Mouse (Mus musculus) intestine, embryonic 15.5 days (tissue): ENCODE results near the gene Exosc2. TPM values are rescaled to one million over a fixed set of nuclear protein-coding genes. Genes with fewer than 3 reads are reported as not detected.
"Not testable (repeated sequence)": the region's sequence is repeated elsewhere in the genome, so short reads cannot be mapped to it uniquely, and the experiment has no call there.

Experiments used
- ATAC-seq: fragments of 200-750 bp; cut with Nextera tagmentation; 2 replicates; pipeline ENCODE4 v1.8.0; 2017; ENCODE audit warnings: moderate TSS enrichment, moderate library complexity
- H3K27ac ChIP-seq: fragments of 300-500 bp; sonication (generic); 2 replicates; pipeline ENCODE4 v1.5.1; 2015; ENCODE audit warnings: mild to moderate bottlenecking, inconsistent platforms
- H3K27me3 ChIP-seq: fragments of 300-500 bp; sonication (generic); replicated peaks from 2 replicates; pipeline ENCODE4 v1.6.1; 2015; ENCODE audit warnings: inconsistent platforms
- H3K36me3 ChIP-seq: fragments of 300-500 bp; sonication (generic); 2 replicates; pipeline ENCODE4 v1.6.1; 2015; ENCODE audit warnings: inconsistent platforms
- H3K4me1 ChIP-seq: fragments of 300-500 bp; sonication (generic); replicated peaks from 2 replicates; pipeline ENCODE4 v1.6.1; 2015; ENCODE audit warnings: inconsistent platforms
- H3K4me2 ChIP-seq: fragments of 300-500 bp; sonication (generic); replicated peaks from 2 replicates; pipeline ENCODE4 v1.6.1; 2015; ENCODE audit warnings: mild to moderate bottlenecking, inconsistent platforms
- H3K4me3 ChIP-seq: fragments of 300-500 bp; sonication (generic); replicated peaks from 2 replicates; pipeline ENCODE4 v1.5.1; 2015; ENCODE audit warnings: inconsistent platforms
- H3K9ac ChIP-seq: fragments of 300-500 bp; sonication (generic); 2 replicates; pipeline ENCODE4 v1.6.1; 2015; ENCODE audit warnings: inconsistent platforms
- H3K9me3 ChIP-seq: fragments of 300-500 bp; sonication (generic); 2 replicates; pipeline ENCODE4 v1.6.1; 2016; ENCODE audit warnings: inconsistent platforms
- WGBS: fragments of 180-500 bp; shearing (Covaris S2); methylation state at CpG from one replicate; pipeline ENCODE4 v1.1.7; 2015; 5-methylcytosine and 5-hydroxymethylcytosine counted together
- polyA plus RNA-seq: library from polyadenylated mRNA; unstranded; fragments of >200 nt; fragmentation: Nextera tagmentation; extraction: Ambion mirVana; gene quantifications from 2 replicates; pipeline ENCODE4 v1.2.1, GENCODE M21; 2015

Exosc2 gene
- polyA plus RNA-seq, 1 experiment from 2014 or later = 63.1 TPM

GRCm38 (mm10) chr2:31641508-31641830, 29.0 kb upstream of the Exosc2 start:
- H3K4me3 ChIP-seq = 0 out of 2 replicates have a peak overlapping the region, but pooled peaks have one; percentile 1
- peaks cover 92% of the 10 kb centered on the region for H3K27me3 ChIP-seq

DNA sequence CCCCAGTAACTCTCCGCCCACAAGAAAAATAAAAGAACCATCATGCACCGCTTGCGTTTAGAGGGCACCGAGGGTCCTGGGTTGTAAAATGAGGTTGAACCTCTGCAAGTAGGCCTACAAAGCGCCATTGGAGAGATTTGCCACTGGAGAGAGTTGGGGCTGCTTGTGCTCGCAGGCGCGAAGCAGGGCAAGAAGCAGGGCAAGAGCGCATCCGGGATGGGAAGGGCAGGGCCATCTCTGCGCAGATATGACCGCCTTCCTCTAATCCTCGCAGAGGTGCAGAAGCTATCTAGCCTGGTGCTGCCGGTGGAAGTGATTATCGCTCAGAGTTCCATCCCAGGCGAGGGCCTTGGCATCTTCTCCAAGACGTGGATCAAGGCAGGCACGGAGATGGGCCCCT, 28.6 kb upstream of the Exosc2 start:
- Histone ChIP-seq H3K4me1 (peaks cover 12% of the 10 kb centered on the region; the same call in 1 of the 2 replicates), H3K4me3 (no peak overlapping the region), H3K36me3 (no peaks in the 10 kb centered on the region), H3K27ac (no peak overlapping the region), H3K9ac (no peak overlapping the region), H3K9me3 (no peaks in the 10 kb centered on the region), H3K27me3 (peaks cover 92% of the 10 kb centered on the region), H3K4me2 (no peak overlapping the region)
- WGBS = 3% methylated on average over 18 of the region's 18 CpGs
- no peak for ATAC-seq

More at GRCm38 (mm10) chr2:31641508-31641830, 29.0 kb upstream of the Exosc2 start:
- no peak overlapping the region for H3K27ac ChIP-seq
- no peaks in the 10 kb centered on the region for H3K36me3 ChIP-seq
- H3K4me2 ChIP-seq = no peak overlapping the region
- H3K9me3 ChIP-seq = no peaks in the 10 kb centered on the region
- peaks cover 17% of the 10 kb centered on the region for H3K4me1 ChIP-seq
- no peak for ATAC-seq
- no peak overlapping the region for H3K9ac ChIP-seq
- 2% methylated on average over 11 of the region's 11 CpGs for WGBS

- Histone ChIP-seq H3K27ac (no peak overlapping the region), H3K4me2 (peak overlapping the region; percentile 99), H3K36me3 (no peaks in the 10 kb centered on the region), H3K9me3 (no peaks in the 10 kb centered on the region), H3K4me3 (peak overlapping the region; percentile 58), H3K4me1 (peaks cover 12% of the 10 kb centered on the region), H3K27me3 (peaks cover 72% of the 10 kb centered on the region), H3K9ac (peak overlapping the region; percentile 40)
- WGBS = under 1% methylated on average over 102 of the region's 109 CpGs
- peak; percentile 73 for ATAC-seq
These were observed 16.3 kb upstream of the Exosc2 start for GRCm38 (mm10) chr2:31653971-31654853.

- no peaks in the 10 kb centered on the region for H3K9me3 ChIP-seq
- H3K9ac ChIP-seq = no peak overlapping the region
- peak overlapping the region; percentile 99 for H3K4me2 ChIP-seq
- peaks cover 12% of the 10 kb centered on the region for H3K4me1 ChIP-seq
- H3K27ac ChIP-seq = no peak overlapping the region
- H3K4me3 ChIP-seq = peak overlapping the region; percentile 58
- H3K36me3 ChIP-seq = no peaks in the 10 kb centered on the region
- peaks cover 64% of the 10 kb centered on the region for H3K27me3 ChIP-seq
- ATAC-seq = no peak
- 3% methylated on average over 22 of the region's 22 CpGs for WGBS
These were observed 15.5 kb upstream of the Exosc2 start for GRCm38 (mm10) chr2:31654854-31655559.

DNA sequence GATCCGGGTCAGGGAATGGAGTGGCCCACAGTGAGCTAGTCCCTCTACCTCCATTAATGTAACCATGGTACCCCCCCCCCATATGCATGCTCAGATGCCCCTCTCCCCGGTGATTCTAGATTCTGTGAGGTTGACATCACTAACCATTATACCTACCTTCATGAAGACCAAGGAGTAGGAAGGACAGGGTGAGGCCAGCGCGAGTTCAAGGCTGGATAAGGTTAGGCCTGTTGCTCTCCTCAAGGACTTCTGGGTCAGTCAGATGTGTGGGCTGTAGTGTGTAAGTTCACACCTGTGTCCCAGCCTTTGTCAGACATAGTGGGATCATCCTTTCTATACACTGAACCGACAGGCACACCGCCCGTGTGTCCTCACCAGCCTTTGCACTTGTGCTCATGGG, 14.1 kb upstream of the Exosc2 start:
- peaks cover 50% of the 10 kb centered on the region for H3K27me3 ChIP-seq
- no peak overlapping the region for H3K4me3 ChIP-seq
- no peaks in the 10 kb centered on the region for H3K9me3 ChIP-seq
- no peaks in the 10 kb centered on the region for H3K36me3 ChIP-seq
- H3K4me1 ChIP-seq = peaks cover 12% of the 10 kb centered on the region
- no peak overlapping the region for H3K9ac ChIP-seq
- WGBS = 89% methylated on average over 7 of the region's 7 CpGs
- ATAC-seq = no peak
- H3K27ac ChIP-seq = no peak overlapping the region
- no peak overlapping the region for H3K4me2 ChIP-seq

GRCm38 (mm10) chr2:31662939-31663803, 7.3 kb upstream of the Exosc2 start:
- 54% methylated on average over 8 of the region's 8 CpGs for WGBS
- peak; percentile 90 for ATAC-seq
- no peaks in the 10 kb centered on the region for H3K9me3 ChIP-seq
- H3K4me3 ChIP-seq = no peak overlapping the region
- peak overlapping the region; percentile 18; the same call in 1 of the 2 replicates for H3K4me2 ChIP-seq
- no peak overlapping the region for H3K9ac ChIP-seq
- H3K4me1 ChIP-seq = no peaks in the 10 kb centered on the region
- peaks cover 2% of the 10 kb centered on the region; the same call in 1 of the 2 replicates for H3K27me3 ChIP-seq
- no peaks in the 10 kb centered on the region for H3K36me3 ChIP-seq
- peak overlapping the region; percentile 52 for H3K27ac ChIP-seq

- H3K27ac ChIP-seq = no peak overlapping the region
- no peak overlapping the region for H3K4me2 ChIP-seq
- no peak for ATAC-seq
- 62% methylated on average over 1 of the region's 1 CpGs for WGBS
- H3K36me3 ChIP-seq = no peaks in the 10 kb centered on the region
- H3K4me1 ChIP-seq = no peaks in the 10 kb centered on the region
- no peak overlapping the region for H3K4me3 ChIP-seq
- H3K9ac ChIP-seq = no peak overlapping the region
- H3K9me3 ChIP-seq = no peaks in the 10 kb centered on the region
- H3K27me3 ChIP-seq = no peaks in the 10 kb centered on the region; the same call in 1 of the 2 replicates
These were observed 6.7 kb upstream of the Exosc2 start for GRCm38 (mm10) chr2:31663804-31664180.

- no peak overlapping the region for H3K4me2 ChIP-seq
- H3K36me3 ChIP-seq = no peaks in the 10 kb centered on the region
- ATAC-seq = no peak
- no peak overlapping the region for H3K9ac ChIP-seq
- no peaks in the 10 kb centered on the region for H3K9me3 ChIP-seq
- WGBS = 18% methylated on average over 4 of the region's 4 CpGs
- no peak overlapping the region for H3K27ac ChIP-seq
- peaks cover 7% of the 10 kb centered on the region for H3K4me1 ChIP-seq
- no peak overlapping the region for H3K4me3 ChIP-seq
- H3K27me3 ChIP-seq = no peaks in the 10 kb centered on the region
These were observed 3.2 kb upstream of the Exosc2 start for GRCm38 (mm10) chr2:31667332-31667731.

DNA sequence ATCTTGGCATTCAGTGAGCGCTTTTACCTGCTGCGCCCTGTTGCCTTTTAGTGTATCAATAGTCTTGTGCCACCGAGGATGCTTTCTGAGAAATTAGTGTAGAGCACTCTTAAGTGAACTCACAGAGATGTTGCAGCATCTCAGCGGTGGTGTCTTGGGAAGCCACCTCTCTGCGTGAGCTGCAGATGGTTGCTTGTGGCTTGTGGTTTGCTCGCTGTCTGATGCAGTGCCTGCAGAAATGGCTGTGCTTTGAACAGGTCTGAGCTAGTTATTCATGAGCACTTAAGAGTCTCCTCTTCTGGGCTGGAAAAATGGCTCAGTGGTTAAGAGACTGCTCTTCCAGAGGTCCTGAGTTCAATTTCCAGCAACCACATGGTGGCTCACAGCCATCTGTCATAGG, 8.1 kb downstream of the Exosc2 start:
- H3K4me2 ChIP-seq = no peak overlapping the region
- 96% methylated on average over 6 of the region's 6 CpGs for WGBS
- no peaks in the 10 kb centered on the region for H3K4me1 ChIP-seq
- H3K27ac ChIP-seq = no peak overlapping the region
- H3K4me3 ChIP-seq = no peak overlapping the region
- H3K9me3 ChIP-seq = no peaks in the 10 kb centered on the region
- no peaks in the 10 kb centered on the region for H3K27me3 ChIP-seq
- H3K9ac ChIP-seq = no peak overlapping the region
- H3K36me3 ChIP-seq = peaks cover 48% of the 10 kb centered on the region
- no peak for ATAC-seq

GRCm38 (mm10) chr2:31681051-31681707, 10.7 kb downstream of the Exosc2 start:
- ATAC-seq, H3K4me3 ChIP-seq, H3K27ac ChIP-seq, H3K4me2 ChIP-seq, H3K27me3 ChIP-seq, H3K4me1 ChIP-seq, H3K9ac ChIP-seq, H3K9me3 ChIP-seq: not testable (repeated sequence)
- peaks cover 26% of the 10 kb centered on the region for H3K36me3 ChIP-seq
- 85% methylated on average over 15 of the region's 15 CpGs for WGBS

- no peak for ATAC-seq
- peaks cover 20% of the 10 kb centered on the region for H3K36me3 ChIP-seq
- no peak overlapping the region for H3K27ac ChIP-seq
- no peak overlapping the region for H3K4me2 ChIP-seq
- WGBS = 88% methylated on average over 6 of the region's 6 CpGs
- no peak overlapping the region for H3K4me3 ChIP-seq
- no peaks in the 10 kb centered on the region for H3K4me1 ChIP-seq
- H3K9me3 ChIP-seq = no peaks in the 10 kb centered on the region
- H3K9ac ChIP-seq = no peak overlapping the region
- H3K27me3 ChIP-seq = no peaks in the 10 kb centered on the region
These were observed 11.3 kb downstream of the Exosc2 start for GRCm38 (mm10) chr2:31681731-31682235.
